Mouse (Mus musculus) NIH3T3 (cell line): ENCODE results near the gene Acoxl.

ENCODE experiments used
- DNase-seq: peaks from one replicate; pipeline ENCODE4 v3.0.0-alpha.2; 2012; ENCODE audit warnings: low read depth

The Acoxl gene

DNA sequence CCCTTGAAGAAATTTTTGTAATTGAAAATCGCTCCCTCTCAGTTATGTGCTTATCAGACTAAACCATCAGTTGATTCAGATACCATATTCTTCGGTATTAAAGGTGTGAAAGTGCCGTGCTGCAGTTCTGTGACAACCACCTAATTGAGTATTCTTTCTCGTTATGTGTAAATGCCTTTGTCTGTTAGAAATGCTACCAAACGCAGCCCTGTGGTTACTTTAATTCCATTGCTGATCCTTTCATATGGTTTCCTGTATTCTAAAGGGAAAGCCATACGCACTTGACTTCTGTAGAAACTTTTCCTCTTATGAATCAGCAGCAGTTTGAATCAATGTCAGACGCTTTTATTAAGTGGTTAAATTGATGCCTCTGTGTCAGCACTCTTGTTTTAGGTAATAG lies 278.9 kb downstream of the Acoxl start:
- no peak for DNase-seq

DNA sequence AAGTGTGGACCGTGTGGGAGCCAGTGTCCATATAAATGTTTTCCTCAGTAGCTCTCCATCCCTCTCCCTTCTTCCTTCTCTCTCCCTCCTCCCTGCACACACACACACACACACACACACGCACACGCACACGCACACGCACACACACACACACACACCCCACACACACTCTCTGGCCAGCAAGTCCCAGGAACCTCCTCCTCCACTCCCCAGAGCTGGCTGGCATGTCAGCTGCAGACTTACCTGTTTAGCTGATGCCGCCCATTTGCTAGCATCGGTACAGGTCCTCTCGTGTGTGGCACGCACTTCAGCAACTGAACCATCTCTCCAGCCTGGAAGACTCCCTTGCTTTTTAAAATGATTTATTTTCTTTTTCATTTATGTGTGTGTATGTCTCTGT lies 280.3 kb downstream of the Acoxl start:
- no peak for DNase-seq

DNA sequence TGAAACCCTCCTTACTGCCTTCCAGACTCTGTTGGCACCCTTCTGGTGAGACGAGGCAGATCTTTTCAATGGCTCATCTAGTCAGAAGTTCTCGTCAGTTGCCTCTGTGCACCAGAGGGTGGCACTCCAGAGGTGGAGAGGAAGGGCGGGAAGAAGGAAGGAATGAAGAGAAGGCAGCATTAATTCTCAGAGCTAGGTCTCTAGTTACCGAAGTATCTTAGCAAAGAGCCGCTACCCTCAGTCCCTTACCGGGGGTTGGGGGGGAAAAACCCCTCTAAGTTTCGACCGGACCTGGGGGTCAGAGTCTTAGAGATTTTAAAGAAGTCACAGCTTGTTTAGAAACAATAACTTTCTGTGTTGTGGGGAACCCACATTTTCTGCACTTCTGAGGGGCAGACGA lies 283.8 kb downstream of the Acoxl start:
- peak; percentile 80 for DNase-seq

DNA sequence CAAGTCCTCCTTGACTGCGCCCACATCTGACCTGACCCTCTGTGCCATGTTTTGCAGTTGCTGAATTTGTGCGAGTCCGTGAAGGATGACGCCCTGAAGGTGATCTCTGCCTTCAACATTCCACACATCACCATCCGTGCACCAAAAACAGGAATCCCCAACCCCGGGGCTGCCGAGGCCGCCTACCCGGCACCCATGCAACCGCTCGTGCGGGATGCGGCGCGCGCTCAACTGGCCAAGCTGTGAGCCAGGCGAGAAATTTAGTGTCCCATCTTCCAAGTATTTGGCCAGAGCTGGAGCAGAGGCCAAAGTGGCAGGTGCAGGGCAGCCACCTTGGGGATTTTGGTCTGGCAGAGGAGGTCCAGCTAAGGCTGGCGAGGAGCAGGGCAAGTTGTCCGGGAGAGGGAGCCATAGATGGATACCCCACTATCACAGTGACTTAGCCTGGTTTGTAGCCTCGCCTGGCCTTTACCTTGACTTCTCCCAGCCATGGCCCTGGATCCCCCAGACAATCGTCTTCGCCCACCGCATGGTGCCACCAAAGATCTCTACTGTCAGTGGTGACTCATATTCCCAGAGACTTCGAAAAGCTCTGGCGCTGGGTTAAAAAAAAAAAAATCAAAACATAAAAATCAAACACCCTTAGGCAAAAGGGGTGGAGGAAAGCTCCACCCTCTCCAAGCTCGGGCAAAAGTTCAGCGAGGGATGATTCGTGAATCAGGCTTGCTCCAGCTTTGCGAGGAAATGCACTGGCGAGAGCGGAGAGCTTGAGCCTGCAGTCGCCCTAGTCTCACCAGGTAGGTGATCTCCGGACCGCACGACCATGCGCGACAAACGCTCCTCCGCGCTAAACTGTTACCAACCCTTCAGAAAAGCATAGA lies 284.5 kb downstream of the Acoxl start:
- DNase-seq, result peak; percentile 87

DNA sequence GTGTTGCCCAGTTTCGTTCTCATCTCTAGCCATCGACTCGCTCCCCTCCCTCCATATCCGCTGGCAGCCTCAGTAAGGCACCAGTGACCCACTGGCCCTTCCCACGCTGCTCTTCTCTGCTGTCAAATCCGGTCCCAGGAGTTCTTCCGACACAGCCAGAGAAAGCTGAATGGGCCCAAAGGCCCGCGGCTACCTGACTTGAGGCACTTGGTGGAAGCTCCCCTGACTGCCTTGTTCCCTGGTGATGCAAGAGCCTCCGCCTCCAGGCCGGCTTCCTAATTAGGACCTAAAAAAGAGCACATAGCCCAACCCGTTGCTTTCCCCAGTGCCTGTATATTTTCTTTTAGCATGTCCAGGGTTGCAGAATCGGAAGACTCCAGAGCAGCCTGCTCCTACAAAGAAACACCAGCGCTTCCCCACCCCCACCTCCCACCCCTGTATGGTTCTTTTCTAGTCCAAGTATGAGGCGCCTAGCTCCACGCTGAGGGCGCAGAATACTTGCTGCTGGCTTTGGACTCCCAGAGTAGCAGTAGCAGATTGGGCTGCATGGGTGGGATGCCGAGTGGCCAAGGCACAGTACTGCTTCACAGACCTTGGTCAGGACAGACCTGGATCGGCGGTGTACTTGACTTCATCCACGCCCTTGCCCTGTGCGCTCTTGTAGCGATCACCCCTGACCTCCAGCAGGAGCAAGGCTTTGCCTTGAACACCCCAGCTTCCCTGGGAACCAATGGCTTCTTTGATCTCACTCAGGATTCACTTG lies 285.4 kb downstream of the Acoxl start:
- DNase-seq, result peak; percentile 62

DNA sequence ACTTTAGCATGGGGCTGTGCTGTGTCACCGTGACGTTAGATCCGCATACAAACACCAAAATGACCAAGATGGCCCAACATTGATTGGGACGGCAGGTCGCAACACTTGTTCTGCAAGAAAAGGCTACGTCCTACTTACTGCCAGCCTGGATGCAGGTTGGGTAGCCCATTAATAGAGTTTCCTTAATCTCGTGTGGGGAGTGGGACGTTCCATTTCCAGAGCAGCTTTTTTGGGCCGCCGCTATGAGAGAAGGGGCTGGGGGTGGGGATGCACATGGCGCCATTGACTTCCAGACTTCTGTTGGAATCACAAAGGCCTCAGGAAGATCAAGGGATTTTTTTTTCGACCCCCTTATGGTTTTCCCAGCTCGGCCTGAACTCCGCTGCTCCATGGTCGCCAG lies 286.0 kb downstream of the Acoxl start:
- DNase-seq, result no peak

DNA sequence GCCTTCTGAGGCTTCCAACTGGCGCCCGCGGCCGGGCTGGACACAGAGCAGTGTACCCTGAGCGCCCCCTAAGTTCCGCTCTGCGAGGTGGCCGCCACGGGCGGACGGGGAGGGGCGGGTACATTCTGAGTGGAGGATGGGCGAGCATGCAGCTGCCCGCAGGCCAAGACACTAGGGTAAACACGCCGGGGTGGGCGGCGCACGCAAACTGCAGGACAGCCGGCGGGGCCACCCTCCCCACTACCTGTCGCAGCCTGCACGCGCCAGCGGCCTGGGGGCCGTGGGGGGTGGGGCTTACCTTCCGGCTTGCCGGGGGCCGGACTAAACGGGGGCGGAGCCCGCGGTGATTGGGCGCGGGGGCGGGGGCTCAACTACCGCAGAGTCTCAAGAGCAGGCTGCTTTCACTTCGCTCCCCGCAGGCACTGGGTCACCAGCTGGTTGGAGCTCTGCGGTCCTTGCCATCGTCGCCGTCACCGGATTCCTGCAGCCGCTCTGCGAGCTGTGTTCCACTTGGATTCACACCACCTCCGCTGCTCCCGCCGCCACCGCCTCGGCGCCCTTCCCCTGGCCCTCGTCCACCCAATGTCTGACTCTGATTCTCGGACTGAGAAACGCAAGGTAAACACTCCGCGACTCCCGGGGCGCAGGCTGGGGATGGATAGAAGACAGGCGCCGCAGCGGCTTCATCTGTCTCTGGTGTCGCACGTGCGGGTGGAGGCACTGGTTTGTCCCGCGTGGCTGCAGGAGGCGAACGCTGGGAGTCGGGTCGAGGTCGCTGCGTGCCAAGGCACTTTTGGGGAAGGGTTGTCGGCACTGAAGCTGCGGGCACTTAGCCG lies 287.2 kb downstream of the Acoxl start, which contains the start of gene Bcl2l11:
Bcl2l11 (plus strand) TSS at position 404 of the 836 bp plus-strand sequence.
- peak; percentile 96 for DNase-seq

DNA sequence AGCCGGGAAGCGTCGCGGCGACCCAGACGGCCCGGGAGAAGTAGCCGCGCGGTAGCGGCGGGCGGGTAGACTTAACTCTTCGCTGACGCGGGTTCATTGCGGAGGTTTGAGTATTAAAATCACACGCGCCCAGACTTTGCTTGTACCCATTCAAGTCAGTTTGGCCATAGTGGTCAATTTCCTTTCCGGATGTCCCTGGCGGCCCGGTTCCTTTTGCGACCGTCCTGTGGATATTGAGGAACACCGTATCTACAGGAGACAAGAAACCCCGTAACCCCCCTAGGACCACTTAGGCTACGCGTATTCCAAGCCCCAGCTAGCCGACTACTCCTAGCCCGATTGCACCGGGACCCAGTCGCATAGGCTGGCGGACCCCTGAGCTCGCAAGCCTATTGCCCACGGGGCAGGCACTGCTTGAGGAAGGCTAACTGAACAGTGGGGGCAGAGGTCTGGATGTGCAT lies 287.9 kb downstream of the Acoxl start:
- DNase-seq, result no peak

DNA sequence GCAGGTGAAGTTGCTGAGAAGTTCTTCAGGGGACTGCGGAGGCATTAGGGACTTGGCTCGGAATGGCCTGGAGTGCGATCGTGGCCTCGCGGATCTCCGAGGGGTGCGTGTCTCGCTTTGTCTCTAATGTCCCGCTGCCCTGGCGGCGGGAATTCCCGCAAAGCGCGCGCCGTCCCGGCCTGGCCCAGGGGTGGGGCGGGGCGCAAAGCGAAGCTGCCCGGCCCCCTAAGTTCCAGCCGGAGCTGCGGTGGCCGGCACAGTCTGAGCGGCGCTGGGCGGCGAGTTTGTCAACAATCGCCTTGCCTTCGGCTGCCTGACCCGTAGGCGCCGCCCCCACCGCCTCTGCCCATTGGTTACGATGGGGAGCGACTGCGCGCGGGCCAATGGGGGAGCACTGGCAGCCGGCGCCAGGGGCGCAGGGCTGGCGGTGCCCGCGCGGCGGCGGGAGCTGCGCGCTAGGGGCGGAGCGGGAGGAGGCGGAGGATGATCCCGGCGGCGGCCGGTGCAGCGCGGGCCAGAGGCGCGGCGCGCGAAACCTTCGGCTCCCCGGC lies 288.5 kb downstream of the Acoxl start:
- DNase-seq, result peak; percentile 98

DNA sequence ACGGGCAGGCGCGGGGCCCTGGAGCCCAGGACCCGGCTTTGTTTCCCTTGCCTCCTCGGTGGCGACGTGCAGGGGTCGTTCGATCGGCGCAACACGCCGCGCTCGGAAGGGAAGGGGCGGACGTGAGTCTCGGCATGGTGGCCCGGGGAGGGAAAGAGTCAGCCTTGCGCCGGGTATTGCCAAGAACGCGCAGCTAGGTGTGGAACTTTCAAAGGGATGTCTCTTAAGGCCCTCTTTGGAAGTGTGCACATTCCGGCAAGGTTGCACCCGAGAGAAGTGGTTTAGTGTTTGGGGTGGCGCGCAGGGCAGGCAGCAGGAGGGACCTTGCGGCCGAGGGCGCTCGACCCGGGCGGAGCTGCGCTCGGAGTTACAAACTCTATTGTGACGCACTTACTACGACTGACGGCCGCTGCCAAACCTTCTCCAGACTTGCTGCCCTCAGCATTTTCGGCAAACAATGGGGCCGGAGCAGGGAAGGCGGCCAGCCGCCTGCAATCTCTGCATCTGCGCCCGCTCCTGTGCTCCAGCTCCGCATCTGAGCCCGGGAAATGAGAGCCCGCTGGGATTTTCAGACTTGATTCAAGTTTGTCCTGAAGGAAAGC lies 289.1 kb downstream of the Acoxl start:
- peak; percentile 89 for DNase-seq

DNA sequence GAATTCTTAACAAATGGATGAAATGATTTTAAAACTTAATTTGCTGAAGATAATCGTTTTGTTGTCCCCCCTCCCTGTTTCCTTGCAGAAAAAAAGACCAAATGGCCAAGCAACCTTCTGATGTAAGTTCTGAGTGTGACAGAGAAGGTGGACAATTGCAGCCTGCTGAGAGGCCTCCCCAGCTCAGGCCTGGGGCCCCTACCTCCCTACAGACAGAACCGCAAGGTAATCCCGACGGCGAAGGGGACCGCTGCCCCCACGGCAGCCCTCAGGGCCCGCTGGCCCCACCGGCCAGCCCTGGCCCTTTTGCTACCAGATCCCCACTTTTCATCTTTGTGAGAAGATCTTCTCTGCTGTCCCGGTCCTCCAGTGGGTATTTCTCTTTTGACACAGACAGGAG lies 289.9 kb downstream of the Acoxl start:
- no peak for DNase-seq

DNA sequence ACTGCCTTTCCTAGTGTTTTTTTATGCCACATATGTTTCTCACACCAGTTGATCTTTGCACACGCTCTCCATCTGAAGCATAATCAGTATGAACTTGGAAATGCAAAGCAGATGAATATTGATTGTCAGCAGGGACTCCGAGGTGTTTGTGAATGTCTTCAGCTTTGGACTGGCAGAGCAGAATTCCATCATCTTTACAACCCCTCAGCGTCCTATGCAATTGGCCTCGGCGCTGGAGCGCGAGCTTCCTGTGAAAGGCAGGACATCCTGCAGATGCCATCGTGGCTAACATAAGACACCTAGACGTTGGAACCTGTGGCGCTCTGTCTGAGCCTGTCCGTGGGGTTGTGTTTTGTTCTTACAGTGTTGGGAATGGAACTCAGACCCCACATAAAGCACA lies 292.8 kb downstream of the Acoxl start:
- no peak for DNase-seq

DNA sequence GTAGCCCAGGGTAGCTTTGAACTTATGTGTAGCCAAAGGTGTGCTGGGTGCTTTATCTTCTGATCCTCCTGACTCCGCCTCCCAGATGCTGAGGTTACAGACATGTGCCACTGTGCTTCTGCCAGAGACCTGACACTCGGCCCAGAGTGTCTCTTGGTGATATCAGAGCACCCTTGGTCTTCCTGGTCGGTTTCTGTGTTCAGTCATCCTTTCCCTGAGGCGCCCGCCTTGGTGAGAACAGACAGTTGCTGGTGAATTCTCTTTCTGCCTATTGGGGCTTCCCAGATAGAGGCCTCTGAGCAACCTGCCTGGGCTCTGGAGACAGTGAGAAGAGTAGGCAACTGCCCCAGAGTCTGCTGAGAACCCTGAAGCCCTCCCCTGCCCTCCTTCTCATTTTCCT lies 294.0 kb downstream of the Acoxl start:
- DNase-seq, result no peak

DNA sequence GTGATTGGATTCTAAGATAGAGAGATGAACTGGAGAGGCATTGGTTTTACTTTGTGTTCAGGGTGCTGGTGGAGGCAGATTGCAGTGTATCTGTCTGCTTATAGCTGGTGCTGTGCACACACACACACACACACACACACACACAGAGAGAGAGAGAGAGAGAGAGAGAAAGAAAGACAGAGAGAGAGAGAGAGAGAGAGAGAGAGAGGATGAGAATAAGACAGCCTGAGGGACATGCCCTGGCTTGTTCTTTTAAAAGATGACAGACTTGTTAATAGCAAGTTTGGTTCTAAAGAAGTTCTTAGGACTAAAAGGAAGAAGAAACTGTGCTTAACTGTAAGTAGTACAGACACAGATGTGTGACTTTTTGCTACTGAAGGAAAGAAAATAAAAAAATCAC lies 295.2 kb downstream of the Acoxl start:
- DNase-seq, result no peak

DNA sequence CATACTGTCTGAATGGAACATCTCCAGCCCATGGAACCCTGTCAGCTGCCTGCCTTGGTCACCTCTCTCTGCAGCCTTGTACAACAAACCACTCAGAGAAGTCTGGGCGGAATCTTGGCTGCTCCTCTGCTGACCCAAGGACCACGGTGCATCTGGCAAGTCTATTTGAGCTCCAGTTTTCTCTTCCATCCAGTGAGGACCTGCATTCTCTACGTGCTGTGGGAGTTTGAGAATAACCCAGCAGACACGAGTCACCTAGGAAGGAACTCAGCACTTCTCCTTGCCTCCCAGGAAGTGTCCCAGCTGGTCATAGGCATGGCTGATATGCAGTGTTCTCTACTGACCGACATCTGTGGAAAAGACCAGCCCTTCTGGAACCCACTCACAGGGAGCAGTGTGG lies 295.8 kb downstream of the Acoxl start:
- DNase-seq, result peak; percentile 21

DNA sequence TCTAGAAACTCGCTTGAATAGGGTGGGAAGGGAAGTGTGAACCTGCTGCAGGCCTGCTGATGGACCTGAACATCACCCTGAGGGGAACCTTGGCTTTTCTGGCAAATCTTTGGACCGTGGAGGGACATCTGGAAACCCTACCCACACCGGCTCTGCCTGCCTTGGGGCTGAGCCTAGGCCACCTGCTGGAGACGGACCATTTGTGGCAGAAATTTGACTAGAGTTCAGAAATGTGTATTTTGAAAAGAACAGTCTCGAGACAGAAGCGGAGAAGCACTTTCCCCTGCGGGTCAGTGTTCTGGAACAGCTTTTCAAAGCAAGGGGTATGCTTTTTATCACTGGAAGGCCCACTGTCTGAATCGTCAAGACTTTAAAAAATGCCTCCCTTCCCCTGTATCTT lies 296.3 kb downstream of the Acoxl start:
- DNase-seq, result no peak

DNA sequence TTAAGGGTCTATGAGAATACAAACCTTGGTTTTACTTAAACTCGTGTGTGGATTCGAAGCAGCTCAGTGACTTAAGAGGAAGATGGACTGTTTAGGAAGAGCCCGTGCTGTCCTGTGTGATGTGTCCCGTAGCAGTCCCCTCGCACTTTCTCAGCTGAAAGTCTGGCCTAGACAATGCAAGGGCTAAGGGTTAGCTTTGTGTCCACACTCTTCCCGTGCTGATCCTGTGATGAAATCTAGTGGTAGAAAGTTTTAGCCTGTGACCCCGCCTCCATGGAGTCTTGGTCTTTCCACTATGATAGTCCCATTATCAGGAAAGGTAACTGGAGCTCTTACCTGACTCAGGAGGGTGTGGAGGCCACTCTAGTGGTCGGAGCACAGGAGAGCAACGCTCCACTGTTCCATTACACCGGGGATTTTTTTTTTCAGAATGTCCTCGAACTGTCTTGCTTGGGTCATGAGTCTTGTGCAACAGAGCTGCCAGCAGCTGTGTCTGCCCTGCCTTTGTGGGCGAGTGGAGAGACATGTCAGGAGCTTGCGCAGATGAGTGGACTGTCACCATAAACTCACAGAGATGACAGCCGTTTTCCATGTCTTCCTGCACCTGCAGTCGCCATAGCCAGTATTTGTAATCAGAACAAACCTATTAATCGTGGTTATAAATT lies 298.2 kb downstream of the Acoxl start:
- DNase-seq, result no peak

DNA sequence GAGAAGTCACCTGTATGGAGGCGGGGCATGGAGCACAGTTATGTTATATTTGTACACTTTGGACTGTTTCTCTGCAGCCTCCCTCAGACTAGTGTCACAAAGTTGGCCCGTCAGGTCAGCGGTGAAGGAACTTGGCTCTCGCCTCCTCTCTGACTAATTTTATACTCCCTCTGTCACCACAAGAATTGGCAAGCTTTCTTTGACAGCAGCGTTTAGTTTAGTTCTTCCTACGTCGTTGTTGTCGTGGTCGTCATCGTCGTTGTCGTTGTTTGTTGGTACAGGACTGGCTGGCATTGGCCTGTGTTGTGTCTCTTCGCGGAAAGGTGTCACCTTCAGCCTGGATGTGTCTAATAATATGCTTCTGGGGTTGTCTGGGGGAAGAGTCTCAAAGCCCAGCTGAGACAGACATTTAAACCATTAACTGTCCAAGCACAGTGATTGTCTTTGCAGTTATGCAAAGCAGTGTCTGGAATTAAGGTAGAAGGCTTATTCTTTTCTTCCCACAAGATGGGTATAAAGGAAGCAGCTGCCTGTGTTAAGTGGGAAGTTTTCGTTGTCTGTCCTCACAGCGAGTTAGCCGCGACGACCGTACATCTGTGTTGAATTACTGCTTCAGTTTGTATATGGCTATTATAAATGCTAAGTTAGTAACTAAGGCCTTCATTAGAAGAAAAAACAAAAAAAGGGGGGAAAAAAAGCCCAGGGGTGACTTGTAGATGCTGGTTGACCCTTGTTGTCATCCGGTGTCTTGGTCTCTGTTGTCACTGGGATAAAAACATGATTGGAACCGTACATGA lies 299.0 kb downstream of the Acoxl start:
- no peak for DNase-seq

DNA sequence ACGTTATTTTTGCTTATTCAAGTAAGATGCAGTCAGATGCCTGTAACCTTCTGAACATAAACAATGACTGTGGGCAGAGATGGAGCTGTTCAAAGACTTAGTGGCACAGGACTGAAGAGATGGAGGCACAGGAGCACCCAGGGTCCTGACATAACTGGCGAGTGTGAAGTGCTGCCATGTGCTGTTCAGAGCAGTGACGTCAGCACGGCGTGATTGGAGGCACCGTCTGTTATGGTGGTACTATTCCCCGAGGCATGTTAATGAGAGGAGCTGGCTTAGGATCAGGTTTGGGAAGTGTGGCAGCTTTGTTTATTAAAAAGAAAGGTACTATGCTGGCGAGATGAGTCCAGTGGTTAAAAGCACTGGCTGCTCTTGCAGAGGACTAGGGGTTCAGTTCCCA lies 300.2 kb downstream of the Acoxl start:
- DNase-seq, result no peak

DNA sequence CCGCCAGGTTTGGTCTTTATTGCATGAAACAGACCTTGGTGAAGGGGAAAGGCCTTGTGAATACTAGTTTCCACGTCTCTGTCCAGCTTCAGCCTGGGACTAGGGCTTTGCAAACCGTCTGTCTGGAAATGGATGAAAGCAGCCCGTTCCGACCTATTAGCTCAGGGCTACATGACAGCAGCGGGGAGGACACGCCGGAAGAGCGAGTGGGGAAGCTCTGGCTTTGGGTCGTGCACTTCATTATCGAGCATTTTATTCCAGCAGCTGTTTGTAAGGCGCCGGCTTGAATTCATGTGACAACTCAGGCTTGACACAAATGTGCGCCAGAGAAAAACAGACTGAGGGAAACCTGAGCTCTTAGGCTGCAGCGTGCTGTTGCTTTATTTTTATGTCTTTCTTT lies 301.1 kb downstream of the Acoxl start:
- no peak for DNase-seq
